In the genomic region with DNA sequence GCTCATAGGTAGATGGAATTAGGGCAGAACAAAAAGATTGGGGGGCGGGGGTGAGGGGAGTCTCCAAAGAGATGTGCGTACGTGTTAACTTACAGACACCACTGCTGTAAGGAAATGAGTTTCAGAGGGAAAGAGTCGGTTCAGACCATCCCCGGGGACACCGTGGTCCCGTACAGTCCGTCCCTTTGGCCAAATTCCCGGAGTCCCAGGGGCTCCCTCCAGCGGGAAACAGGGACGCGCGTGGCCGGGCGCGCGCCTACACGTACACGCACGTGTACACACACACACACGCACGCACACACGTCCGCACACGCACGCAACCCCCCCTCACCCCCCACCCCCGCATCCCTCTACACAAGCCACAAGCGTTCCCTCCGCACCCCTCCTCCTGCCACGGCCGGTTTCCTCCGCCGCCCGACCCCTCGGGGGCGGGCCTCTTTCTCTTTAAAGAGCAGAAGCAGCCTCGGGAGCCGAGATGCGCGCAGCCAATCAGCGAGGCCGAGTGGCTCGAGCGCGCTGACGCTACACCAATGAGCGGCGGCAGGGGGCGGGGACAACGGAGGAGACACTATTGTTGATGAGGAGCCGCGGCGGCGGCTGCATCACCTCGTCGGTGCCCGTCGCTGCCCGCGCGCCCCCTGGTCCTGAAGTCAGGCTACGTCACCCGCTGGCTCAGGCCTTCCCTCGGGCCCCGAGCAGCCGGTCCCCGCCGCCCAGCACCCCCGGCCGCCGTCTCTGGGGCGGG, we compare ENCODE assay signal across 8 mouse cellular contexts. TPM values are rescaled to one million over a fixed set of nuclear protein-coding genes. Genes with fewer than 3 reads are reported as not detected.
A peak's percentile ranks its signal among the peaks of the same experiment; 100 is the strongest.
DNase-seq lines count a peak whose midpoint lies in the region; ATAC-seq and TF ChIP-seq lines count a peak whose summit lies in the region.

A gene (plus strand): TSS at position 594 of the 745 bp plus-strand sequence.

- no peaks in the 10 kb centered on the region for H3K36me3 ChIP-seq in embryonic facial prominence, embryonic 15.5 days
- H3K36me3 ChIP-seq in limb, embryonic 14.5 days (ENCODE audit: control insufficient read depth, insufficient read depth, low read length), result no peaks in the 10 kb centered on the region
- H3K36me3 ChIP-seq in midbrain, postnatal 0 days (ENCODE audit: insufficient read depth, low read length), result no peaks in the 10 kb centered on the region

- peak; percentile 97 for ATAC-seq in embryonic facial prominence, embryonic 15.5 days (ENCODE audit: insufficient number of reproducible peaks, low FRiP score, low TSS enrichment, low read depth)
- peak; percentile 98 for ATAC-seq in limb, embryonic 14.5 days (ENCODE audit: low FRiP score, low read depth)
- ATAC-seq in midbrain, postnatal 0 days (ENCODE audit: low FRiP score), result peak; percentile 97

- peak; percentile 98 for DNase-seq in 416B (ENCODE audit: low read depth)
- peak; percentile 96 for DNase-seq in heart, adult 8-10 months (ENCODE audit: low spot score)
- peak; percentile 98 for DNase-seq in kidney, adult 9 months
- DNase-seq in limb, embryonic 14.5 days (ENCODE audit: low spot score), result peak; percentile 97
- peak; percentile 99 for DNase-seq in midbrain, postnatal 0 days (ENCODE audit: low spot score)
- peak; percentile 96 to 97 for DNase-seq in spleen, postnatal 14 days (ENCODE audit: low spot score in 2 of 2)

- peaks cover 1% of the 10 kb centered on the region; the same call in 1 of the 2 replicates for H3K4me1 ChIP-seq in bone marrow, adult 2 months (ENCODE audit: control insufficient read depth, insufficient read depth, low read length)
- peaks cover 25% of the 10 kb centered on the region for H3K4me1 ChIP-seq in embryonic facial prominence, embryonic 15.5 days
- peaks cover 19% of the 10 kb centered on the region for H3K4me1 ChIP-seq in limb, embryonic 14.5 days (ENCODE audit: control insufficient read depth, insufficient read depth, low read length)
- peaks cover 12% of the 10 kb centered on the region; the same call in 1 of the 2 replicates for H3K4me1 ChIP-seq in midbrain, postnatal 0 days (ENCODE audit: insufficient read depth, low read length)

- H3K9me3 ChIP-seq in embryonic facial prominence, embryonic 15.5 days (replicated peaks), result no peaks in the 10 kb centered on the region
- H3K9me3 ChIP-seq in limb, embryonic 14.5 days (ENCODE audit: control insufficient read depth, low read length), result no peaks in the 10 kb centered on the region
- H3K9me3 ChIP-seq in midbrain, postnatal 0 days (ENCODE audit: low read length), result no peaks in the 10 kb centered on the region

- H3K4me3 ChIP-seq in bone marrow, adult 2 months (replicated peaks; ENCODE audit: control insufficient read depth, low read depth, low read length), result peak within 1 kb of the TSS; percentile 82
- H3K4me3 ChIP-seq in embryonic facial prominence, embryonic 15.5 days (replicated peaks), result peak within 1 kb of the TSS; percentile 97
- H3K4me3 ChIP-seq in limb, embryonic 14.5 days (replicated peaks; ENCODE audit: low read length), result peak within 1 kb of the TSS; percentile 81
- peak within 1 kb of the TSS; percentile 98 for H3K4me3 ChIP-seq in midbrain, postnatal 0 days (ENCODE audit: low read depth, low read length)

- peak within 1 kb of the TSS; percentile 99 for H3K27ac ChIP-seq in bone marrow, adult 2 months (ENCODE audit: control insufficient read depth, insufficient read depth, low read depth, low read length, poor library complexity)
- peak within 1 kb of the TSS; percentile 91 for H3K27ac ChIP-seq in embryonic facial prominence, embryonic 15.5 days (replicated peaks)
- peak within 1 kb of the TSS; percentile 81 for H3K27ac ChIP-seq in limb, embryonic 14.5 days (replicated peaks; ENCODE audit: low read depth, low read length)
- peak within 1 kb of the TSS; percentile 100 for H3K27ac ChIP-seq in midbrain, postnatal 0 days (ENCODE audit: low read depth, low read length)

- peak; percentile 89 for TF ChIP-seq POLR2A in bone marrow, adult 2 months (IDR thresholded peaks at IDR 0.05; ENCODE audit: borderline replicate concordance, control insufficient read depth, low read depth, low read length)
- TF ChIP-seq POLR2A in limb, embryonic 14.5 days (IDR thresholded peaks at IDR 0.05; ENCODE audit: borderline replicate concordance, extremely low read depth, insufficient read depth, insufficient read length), result peak; percentile 82

- WGBS in bone marrow, adult 2 months, result under 1% methylated on average over 72 of the region's 72 CpGs
- under 1% methylated on average over 67 of the region's 72 CpGs for WGBS in embryonic facial prominence, embryonic 15.5 days
- WGBS in limb, embryonic 14.5 days, result 3% methylated on average over 63 of the region's 72 CpGs
- WGBS in midbrain, postnatal 0 days, result under 1% methylated on average over 72 of the region's 72 CpGs

- no peak for TF ChIP-seq CTCF in bone marrow, adult 2 months (IDR thresholded peaks at IDR 0.05; ENCODE audit: control insufficient read depth, insufficient read depth, low read length)
- peak; percentile 27; the same call in 1 of the 2 replicates for TF ChIP-seq CTCF in midbrain, postnatal 0 days (IDR thresholded peaks at IDR 0.05)

- peak within 1 kb of the TSS; percentile 92 for H3K9ac ChIP-seq in embryonic facial prominence, embryonic 15.5 days
- H3K9ac ChIP-seq in limb, embryonic 14.5 days (ENCODE audit: low read depth, low read length, severe bottlenecking), result peak within 1 kb of the TSS; percentile 84
- peak within 1 kb of the TSS; percentile 100 for H3K9ac ChIP-seq in midbrain, postnatal 0 days (replicated peaks; ENCODE audit: low read length, poor library complexity, severe bottlenecking)

- H3K27me3 ChIP-seq in embryonic facial prominence, embryonic 15.5 days, result no peaks in the 10 kb centered on the region
- H3K27me3 ChIP-seq in limb, embryonic 14.5 days (ENCODE audit: control insufficient read depth, insufficient read depth, low read length), result no peaks in the 10 kb centered on the region
- no peaks in the 10 kb centered on the region for H3K27me3 ChIP-seq in midbrain, postnatal 0 days (ENCODE audit: insufficient read depth, low read length)

- peak within 1 kb of the TSS; percentile 64 for H3K4me2 ChIP-seq in embryonic facial prominence, embryonic 15.5 days (replicated peaks)
- peak within 1 kb of the TSS; percentile 66 for H3K4me2 ChIP-seq in limb, embryonic 14.5 days (replicated peaks; ENCODE audit: low read depth, low read length, severe bottlenecking)
- peak within 1 kb of the TSS; percentile 67 for H3K4me2 ChIP-seq in midbrain, postnatal 0 days (ENCODE audit: low read depth, low read length, poor library complexity, severe bottlenecking)

RNA-seq across cellular contexts. Expression of the gene that starts here (rescaled TPM):
- polyA plus RNA-seq in bone marrow, adult 2 months (2011; ENCODE audit: insufficient read depth, insufficient read length, low replicate concordance, missing spikeins), result 7.5 and 12.0 TPM in 2 replicates
- 9.4 and 10.1 TPM in 2 replicates for polyA plus RNA-seq in embryonic facial prominence, embryonic 15.5 days (2015; fragmentation: Nextera tagmentation; extraction: Ambion mirVana)
- total RNA-seq in heart, adult 8-10 months (2022), result 10 to 100 TPM; 12.8 to 16.0 (median 15.8) TPM
- polyA plus RNA-seq in limb, embryonic 14.5 days (2012; rRNA removed), result 12.3 and 13.9 TPM in 2 replicates
- 12.4 and 14.9 TPM in 2 replicates for polyA plus RNA-seq in limb, embryonic 14.5 days (2014; fragmentation: Nextera tagmentation; extraction: Ambion mirVana)
- total RNA-seq in midbrain, postnatal 0 days (2014; rRNA removed), result 74.0 and 99.4 TPM in 2 replicates
- polyA plus RNA-seq in midbrain, postnatal 0 days (2015; fragmentation: Nextera tagmentation; extraction: Ambion mirVana), result 37.0 and 43.7 TPM in 2 replicates

Comparison
In these comparisons a context has a peak if more than half of its experiments do, and no peak if none do; other contexts are left out.
1. Peak in every context shown above with its lines: DNase-seq, ATAC-seq, H3K4me3 ChIP-seq and H3K27ac ChIP-seq.